ENCODE assay signal across 9 mouse cellular contexts in the genomic region with DNA sequence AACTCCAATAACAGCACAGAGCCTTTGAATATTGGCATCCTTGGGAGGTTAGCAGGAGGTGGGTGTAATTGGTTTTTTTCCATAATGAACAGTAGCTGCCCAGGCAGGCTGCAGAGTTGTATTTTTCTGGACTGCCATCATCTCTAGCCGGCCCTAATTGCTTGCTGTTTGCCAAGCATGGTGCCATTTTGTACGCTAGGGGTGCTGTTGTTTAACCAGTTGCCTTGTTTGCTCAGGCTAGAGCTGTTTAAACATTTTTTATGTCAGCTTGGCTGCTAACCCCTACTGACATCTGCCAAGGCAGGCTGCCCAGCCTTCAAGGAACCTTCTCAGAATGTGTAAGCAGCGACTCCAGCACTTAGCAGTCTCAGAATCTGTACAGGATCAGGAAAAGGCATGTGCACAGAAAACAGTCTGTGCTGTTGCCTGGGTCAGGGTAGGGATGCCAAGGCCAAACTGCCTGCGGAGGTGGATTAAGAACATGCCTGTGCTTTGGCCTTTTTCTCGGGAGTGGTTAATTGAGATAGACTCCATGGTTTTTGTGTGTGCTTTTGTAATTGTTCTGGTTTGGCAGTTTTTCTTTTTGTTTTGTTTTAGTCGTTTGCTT. TPM values are rescaled to one million over a fixed set of nuclear protein-coding genes. Genes with fewer than 3 reads are reported as not detected.
DNase-seq lines count a peak whose midpoint lies in the region; ATAC-seq lines count a peak whose summit lies in the region.
"Had no signal": no experiment of that assay in that cellular context is flagged by ENCODE, and none has a peak within 500 bp of the region (broad histone marks: within the 10 kb centered on the region; RNA-seq: fewer than 3 reads in every experiment).

No protein-coding gene starts in this region.

- H3K27me3 ChIP-seq in forebrain, embryonic 12.5 days: no peaks in the 10 kb centered on the region
- no peaks in the 10 kb centered on the region for H3K27me3 ChIP-seq in hindbrain, embryonic 12.5 days
- H3K27me3 ChIP-seq in neural tube, embryonic 13.5 days: no peaks in the 10 kb centered on the region

- peak; percentile 15 to 61 for DNase-seq in adrenal gland, adult (ENCODE audit: inconsistent age in 2 of 2, low spot score in 1 of 2)
- DNase-seq in adrenal gland, adult 8-10 months: no peak
- peak; percentile 10 to 14 for DNase-seq in adrenal gland, postnatal 36 days
- peak; percentile 54 to 66 for DNase-seq in left cerebral cortex, postnatal 14 days (ENCODE audit: low spot score in 2 of 2)
- DNase-seq in spleen, adult 12 weeks (ENCODE audit: low spot score): no peak

- H3K9ac ChIP-seq in forebrain, embryonic 12.5 days: no peak overlapping the region
- H3K9ac ChIP-seq in hindbrain, embryonic 12.5 days: no peak overlapping the region
- no peak overlapping the region for H3K9ac ChIP-seq in neural tube, embryonic 13.5 days
- H3K9ac ChIP-seq: heart, embryonic 15.5 days had no signal

- peak; percentile 68 for ATAC-seq in forebrain, embryonic 12.5 days (ENCODE audit: low FRiP score)
- ATAC-seq in hindbrain, embryonic 12.5 days (ENCODE audit: low FRiP score): peak; percentile 60
- peak; percentile 78 for ATAC-seq in neural tube, embryonic 13.5 days (ENCODE audit: low read depth)

- WGBS in forebrain, embryonic 12.5 days: 37% methylated on average over 6 of the region's 6 CpGs
- WGBS in hindbrain, embryonic 12.5 days: 41% methylated on average over 6 of the region's 6 CpGs
- WGBS in neural tube, embryonic 13.5 days: 49% methylated on average over 6 of the region's 6 CpGs

- H3K36me3 ChIP-seq in forebrain, embryonic 12.5 days (replicated peaks): no peaks in the 10 kb centered on the region
- no peaks in the 10 kb centered on the region for H3K36me3 ChIP-seq in hindbrain, embryonic 12.5 days
- no peaks in the 10 kb centered on the region for H3K36me3 ChIP-seq in neural tube, embryonic 13.5 days
- H3K36me3 ChIP-seq: heart, embryonic 15.5 days had no signal

- H3K4me3 ChIP-seq in forebrain, embryonic 12.5 days (replicated peaks): no peak overlapping the region
- no peak overlapping the region for H3K4me3 ChIP-seq in hindbrain, embryonic 12.5 days
- H3K4me3 ChIP-seq in neural tube, embryonic 13.5 days: no peak overlapping the region
- H3K4me3 ChIP-seq: heart, embryonic 15.5 days had no signal

- no peak overlapping the region for H3K27ac ChIP-seq in forebrain, embryonic 12.5 days
- H3K27ac ChIP-seq in hindbrain, embryonic 12.5 days: no peak overlapping the region
- H3K27ac ChIP-seq in neural tube, embryonic 13.5 days (replicated peaks): no peak overlapping the region
- H3K27ac ChIP-seq: heart, embryonic 15.5 days had no signal

- no peaks in the 10 kb centered on the region for H3K4me1 ChIP-seq in forebrain, embryonic 12.5 days
- no peaks in the 10 kb centered on the region for H3K4me1 ChIP-seq in hindbrain, embryonic 12.5 days
- 0 out of 2 replicates have a peak, but pooled peaks cover 3% of the 10 kb centered on the region for H3K4me1 ChIP-seq in neural tube, embryonic 13.5 days (replicated peaks)
- H3K4me1 ChIP-seq: heart, embryonic 15.5 days had no signal

- no peaks in the 10 kb centered on the region for H3K9me3 ChIP-seq in forebrain, embryonic 12.5 days
- H3K9me3 ChIP-seq in hindbrain, embryonic 12.5 days (replicated peaks): no peaks in the 10 kb centered on the region
- no peaks in the 10 kb centered on the region for H3K9me3 ChIP-seq in neural tube, embryonic 13.5 days
- H3K9me3 ChIP-seq: heart, embryonic 15.5 days had no signal

- intact Hi-C loops in left cerebral cortex, postnatal 14 days (cut with DNase I): loop anchor here (2.0 to 5.0 kb wide), 4 partner anchors 143 to 1256 kb away; no protein-coding TSS in a partner anchor

- no peak overlapping the region for H3K4me2 ChIP-seq in forebrain, embryonic 12.5 days
- H3K4me2 ChIP-seq in hindbrain, embryonic 12.5 days (replicated peaks): no peak overlapping the region
- no peak overlapping the region for H3K4me2 ChIP-seq in neural tube, embryonic 13.5 days
- H3K4me2 ChIP-seq: heart, embryonic 15.5 days had no signal

RNA-seq across cellular contexts. Expression of a gene that starts 14.5 kb away (rescaled TPM):
- total RNA-seq in adrenal gland, adult 8-10 months (2022): not detected
- not detected for total RNA-seq in adrenal gland, postnatal 36 days (2021)
- polyA plus RNA-seq in forebrain, embryonic 12.5 days (2016; fragmentation: Nextera tagmentation; extraction: Ambion mirVana): 5.5 and 6.2 TPM in 2 replicates
- polyA plus RNA-seq in hindbrain, embryonic 12.5 days (2016; fragmentation: Nextera tagmentation; extraction: Ambion mirVana): 1.3 and 1.8 TPM in 2 replicates
- total RNA-seq in left cerebral cortex, postnatal 14 days (2021): under 1 TPM in 1 of 2 experiments, not detected in 1; 0.49 TPM
- polyA plus RNA-seq in neural tube, embryonic 13.5 days (2015; fragmentation: Nextera tagmentation; extraction: Ambion mirVana): 0.24 and 1.0 TPM in 2 replicates

Comparison
In these comparisons a context has a peak if more than half of its experiments do, and no peak if none do; other contexts are left out.
1. DNase-seq: peak in adrenal gland, adult (2 of 2), adrenal gland, postnatal 36 days (2 of 2) and left cerebral cortex, postnatal 14 days (2 of 2); none in adrenal gland, adult 8-10 months (single experiment) and spleen, adult 12 weeks (single experiment).
2. Peak in every context shown above with its lines, with median percentiles within 50 percentile points of each other: ATAC-seq.